In the genomic region with DNA sequence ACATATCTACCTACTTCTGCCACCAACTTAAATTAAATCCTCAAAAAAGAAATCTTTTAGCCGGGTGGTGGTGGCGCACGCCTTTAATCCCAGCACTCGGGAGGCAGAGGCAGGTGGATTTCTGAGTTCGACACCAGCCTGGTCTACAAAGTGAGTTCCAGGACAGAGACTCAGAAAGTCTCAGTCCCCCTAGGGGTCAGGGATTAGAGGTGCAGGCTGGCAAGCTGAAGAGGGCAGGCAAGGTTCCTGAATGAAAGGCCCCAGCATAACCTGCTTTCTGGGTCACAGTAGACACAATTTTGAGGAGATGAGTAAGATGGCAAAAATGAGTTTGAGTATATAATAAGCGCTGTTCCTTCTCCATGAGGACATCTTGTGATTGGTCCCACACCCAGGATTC, we compare ENCODE assay signal across 13 mouse cellular contexts. TPM values are rescaled to one million over a fixed set of nuclear protein-coding genes. Genes with fewer than 3 reads are reported as not detected.
DNase-seq lines count a peak whose midpoint lies in the region; ATAC-seq and TF ChIP-seq lines count a peak whose summit lies in the region.
"Had no signal": no experiment of that assay in that cellular context is flagged by ENCODE, and none has a peak within 500 bp of the region (broad histone marks: within the 10 kb centered on the region; RNA-seq: fewer than 3 reads in every experiment).

No protein-coding gene starts in this region.

- peaks cover 77% of the 10 kb centered on the region for H3K36me3 ChIP-seq in lung, embryonic 14.5 days (ENCODE audit: insufficient read depth)
- peaks cover 4% of the 10 kb centered on the region for H3K36me3 ChIP-seq in splenic B cell, adult 2 months (ENCODE audit: control insufficient read depth, insufficient read depth, low read length, poor library complexity, severe bottlenecking)
- peaks cover 54% of the 10 kb centered on the region for H3K36me3 ChIP-seq in forebrain, embryonic 15.5 days
- peaks cover 88% of the 10 kb centered on the region for H3K36me3 ChIP-seq in hindbrain, embryonic 10.5 days

- TF ChIP-seq CTCF in lung, embryonic 14.5 days (IDR thresholded peaks at IDR 0.05; ENCODE audit: low read depth): peak; percentile 51

- H3K4me2 ChIP-seq in lung, embryonic 14.5 days: no peak overlapping the region
- no peak overlapping the region for H3K4me2 ChIP-seq in forebrain, embryonic 15.5 days (replicated peaks)
- H3K4me2 ChIP-seq: forebrain, embryonic 12.5 days had no signal

- H3K27me3 ChIP-seq in lung, embryonic 14.5 days (ENCODE audit: insufficient read depth, low read length): no peaks in the 10 kb centered on the region
- no peaks in the 10 kb centered on the region for H3K27me3 ChIP-seq in splenic B cell, adult 2 months (ENCODE audit: control insufficient read depth, insufficient read depth, low read length, poor library complexity, severe bottlenecking)
- H3K27me3 ChIP-seq in forebrain, embryonic 15.5 days: no peaks in the 10 kb centered on the region
- no peaks in the 10 kb centered on the region for H3K27me3 ChIP-seq in hindbrain, embryonic 10.5 days (ENCODE audit: insufficient read depth, poor library complexity, severe bottlenecking)
- H3K27me3 ChIP-seq: forebrain, embryonic 12.5 days had no signal

- intact Hi-C loops in left cerebral cortex, postnatal 25 days (cut with DNase I): no loop called here

- peak; percentile 15 for DNase-seq in lung, embryonic 14.5 days
- no peak for DNase-seq in lung, postnatal 25 days (ENCODE audit: low spot score)
- peak; percentile 55 for DNase-seq in ES-CJ7 (ENCODE audit: low read depth, low spot score)
- DNase-seq in embryo, embryonic 11 days: peak; percentile 31
- peak; percentile 53 for DNase-seq in splenic B cell, adult 2 months (ENCODE audit: low read depth, low spot score)
- DNase-seq in left cerebral cortex, postnatal 25 days (ENCODE audit: low spot score in 2 of 2): no peak
- no peak for DNase-seq in hindbrain, embryonic 10.5 days (ENCODE audit: low spot score)
- DNase-seq: cerebellum, postnatal 14 days; heart, postnatal 4 days; right cerebral cortex, postnatal 25 days had no signal

- ATAC-seq in lung, embryonic 14.5 days (ENCODE audit: insufficient read depth): no peak
- ATAC-seq in forebrain, embryonic 15.5 days (replicated peaks): no peak

- WGBS in lung, embryonic 14.5 days: 92% methylated on average over 6 of the region's 6 CpGs
- WGBS in forebrain, embryonic 15.5 days: 93% methylated on average over 6 of the region's 6 CpGs
- WGBS in hindbrain, embryonic 10.5 days: 93% methylated on average over 6 of the region's 6 CpGs

- H3K9me3 ChIP-seq in lung, embryonic 14.5 days (ENCODE audit: low read depth, low read length): no peaks in the 10 kb centered on the region
- no peaks in the 10 kb centered on the region for H3K9me3 ChIP-seq in forebrain, embryonic 15.5 days
- H3K9me3 ChIP-seq in hindbrain, embryonic 10.5 days: no peaks in the 10 kb centered on the region
- H3K9me3 ChIP-seq: forebrain, embryonic 12.5 days had no signal

- no peak overlapping the region for H3K9ac ChIP-seq in lung, embryonic 14.5 days
- H3K9ac ChIP-seq in forebrain, embryonic 15.5 days (replicated peaks): no peak overlapping the region
- H3K9ac ChIP-seq: forebrain, embryonic 12.5 days had no signal

- H3K27ac ChIP-seq in lung, embryonic 14.5 days (ENCODE audit: low read depth): no peak overlapping the region
- no peak overlapping the region for H3K27ac ChIP-seq in forebrain, embryonic 15.5 days (replicated peaks)
- H3K27ac ChIP-seq in hindbrain, embryonic 10.5 days: no peak overlapping the region
- H3K27ac ChIP-seq: forebrain, embryonic 12.5 days had no signal

- no peaks in the 10 kb centered on the region for H3K4me1 ChIP-seq in lung, embryonic 14.5 days (ENCODE audit: insufficient read depth)
- H3K4me1 ChIP-seq in forebrain, embryonic 15.5 days: no peaks in the 10 kb centered on the region
- H3K4me1 ChIP-seq in hindbrain, embryonic 10.5 days (replicated peaks): no peaks in the 10 kb centered on the region
- H3K4me1 ChIP-seq: forebrain, embryonic 12.5 days had no signal

- no peak overlapping the region for H3K4me3 ChIP-seq in lung, embryonic 14.5 days (ENCODE audit: low read depth, low read length)
- H3K4me3 ChIP-seq in forebrain, embryonic 15.5 days: no peak overlapping the region
- no peak overlapping the region for H3K4me3 ChIP-seq in hindbrain, embryonic 10.5 days
- H3K4me3 ChIP-seq: forebrain, embryonic 12.5 days; myocyte had no signal

RNA-seq across cellular contexts. Expression of a gene that starts 9.1 kb away (rescaled TPM):
- polyA plus RNA-seq in lung, embryonic 14.5 days (2014; fragmentation: Nextera tagmentation; extraction: Ambion mirVana): 26.4 and 26.7 TPM in 2 replicates
- polyA plus RNA-seq in forebrain, embryonic 15.5 days (2015; fragmentation: Nextera tagmentation; extraction: Ambion mirVana): 46.1 and 48.1 TPM in 2 replicates
- total RNA-seq in left cerebral cortex, postnatal 25 days (2021): 10 to 100 TPM; 55.9 to 60.9 TPM
- 22.8 and 27.2 TPM in 2 replicates for polyA plus RNA-seq in hindbrain, embryonic 10.5 days (2016; fragmentation: Nextera tagmentation; extraction: Ambion mirVana)

RNA-seq across cellular contexts. Expression of a gene that starts 15.2 kb away (rescaled TPM):
- 61.7 and 65.9 TPM in 2 replicates for polyA plus RNA-seq in lung, embryonic 14.5 days (2014; fragmentation: Nextera tagmentation; extraction: Ambion mirVana)
- 67.3 and 67.7 TPM in 2 replicates for polyA plus RNA-seq in forebrain, embryonic 15.5 days (2015; fragmentation: Nextera tagmentation; extraction: Ambion mirVana)
- total RNA-seq in left cerebral cortex, postnatal 25 days (2021): 10 to 100 TPM; 45.0 to 50.4 TPM
- polyA plus RNA-seq in hindbrain, embryonic 10.5 days (2016; fragmentation: Nextera tagmentation; extraction: Ambion mirVana): 55.4 and 57.1 TPM in 2 replicates

RNA-seq across cellular contexts. Expression of a gene that starts 29.0 kb away (rescaled TPM):
- polyA plus RNA-seq in lung, embryonic 14.5 days (2014; fragmentation: Nextera tagmentation; extraction: Ambion mirVana): 12.3 and 15.6 TPM in 2 replicates
- 22.6 and 24.4 TPM in 2 replicates for polyA plus RNA-seq in forebrain, embryonic 15.5 days (2015; fragmentation: Nextera tagmentation; extraction: Ambion mirVana)
- 10 to 100 TPM; 63.3 to 79.9 TPM for total RNA-seq in left cerebral cortex, postnatal 25 days (2021)
- 19.3 and 25.6 TPM in 2 replicates for polyA plus RNA-seq in hindbrain, embryonic 10.5 days (2016; fragmentation: Nextera tagmentation; extraction: Ambion mirVana)

RNA-seq across cellular contexts. Expression of a gene that starts 43.4 kb away (rescaled TPM):
- 107 and 116 TPM in 2 replicates for polyA plus RNA-seq in lung, embryonic 14.5 days (2014; fragmentation: Nextera tagmentation; extraction: Ambion mirVana)
- 59.0 and 63.2 TPM in 2 replicates for polyA plus RNA-seq in forebrain, embryonic 15.5 days (2015; fragmentation: Nextera tagmentation; extraction: Ambion mirVana)
- total RNA-seq in left cerebral cortex, postnatal 25 days (2021): 10 to 100 TPM; 10.8 to 11.5 TPM
- 79.5 and 83.0 TPM in 2 replicates for polyA plus RNA-seq in hindbrain, embryonic 10.5 days (2016; fragmentation: Nextera tagmentation; extraction: Ambion mirVana)

RNA-seq across cellular contexts. Expression of a gene that starts 55.8 kb away (rescaled TPM):
- 6.3 and 8.0 TPM in 2 replicates for polyA plus RNA-seq in lung, embryonic 14.5 days (2014; fragmentation: Nextera tagmentation; extraction: Ambion mirVana)
- 8.3 and 9.1 TPM in 2 replicates for polyA plus RNA-seq in forebrain, embryonic 15.5 days (2015; fragmentation: Nextera tagmentation; extraction: Ambion mirVana)
- total RNA-seq in left cerebral cortex, postnatal 25 days (2021): 10 to 100 TPM; 50.1 to 55.1 TPM
- polyA plus RNA-seq in hindbrain, embryonic 10.5 days (2016; fragmentation: Nextera tagmentation; extraction: Ambion mirVana): 4.7 and 4.8 TPM in 2 replicates

Comparison
In these comparisons a context has a peak if more than half of its experiments do, and no peak if none do; other contexts are left out.
1. DNase-seq: peak in lung, embryonic 14.5 days (single experiment), ES-CJ7 (single experiment), embryo, embryonic 11 days (single experiment) and splenic B cell, adult 2 months (single experiment); none in lung, postnatal 25 days (single experiment), left cerebral cortex, postnatal 25 days (0 of 2) and hindbrain, embryonic 10.5 days (single experiment).